Mouse (Mus musculus) neural tube, embryonic 13.5 days (tissue): ENCODE data around the gene Tpbg. TPM values are rescaled to one million over a fixed set of nuclear protein-coding genes. Genes with fewer than 3 reads are reported as not detected.

ENCODE experiments used
- ATAC-seq: fragments of 200-750 bp; cut with Nextera tagmentation; 2 replicates; pipeline ENCODE4 v1.8.0; 2017; ENCODE audit warnings: low read depth, mild to moderate bottlenecking, moderate TSS enrichment, moderate library complexity
- H3K27ac ChIP-seq: fragments of 300-500 bp; sonication (generic); replicated peaks from 2 replicates; pipeline ENCODE4 v1.5.1; 2015; ENCODE audit warnings: moderate library complexity, mild to moderate bottlenecking, inconsistent platforms
- H3K27me3 ChIP-seq: fragments of 300-500 bp; sonication (generic); 2 replicates; pipeline ENCODE4 v1.6.1; 2015; ENCODE audit warnings: mild to moderate bottlenecking, inconsistent platforms
- H3K36me3 ChIP-seq: fragments of 300-500 bp; sonication (generic); 2 replicates; pipeline ENCODE4 v1.6.1; 2015; ENCODE audit warnings: mild to moderate bottlenecking, inconsistent platforms
- H3K4me1 ChIP-seq: fragments of 300-500 bp; sonication (generic); replicated peaks from 2 replicates; pipeline ENCODE4 v1.6.1; 2015; ENCODE audit warnings: inconsistent platforms
- H3K4me2 ChIP-seq: fragments of 300-500 bp; sonication (generic); 2 replicates; pipeline ENCODE4 v1.6.1; 2015; ENCODE audit warnings: inconsistent platforms, mild to moderate bottlenecking, moderate library complexity
- H3K4me3 ChIP-seq: fragments of 300-500 bp; sonication (generic); 2 replicates; pipeline ENCODE4 v1.5.1; 2015; ENCODE audit warnings: mild to moderate bottlenecking, inconsistent platforms
- H3K9ac ChIP-seq: fragments of 300-500 bp; sonication (generic); 2 replicates; pipeline ENCODE4 v1.6.1; 2015; ENCODE audit warnings: moderate library complexity, mild to moderate bottlenecking, inconsistent platforms
- H3K9me3 ChIP-seq: fragments of 300-500 bp; sonication (generic); 2 replicates; pipeline ENCODE4 v1.6.1; 2016; ENCODE audit warnings: inconsistent platforms
- WGBS: fragments of 180-500 bp; shearing (Covaris S2); methylation state at CpG from one replicate; pipeline ENCODE4 v1.1.7; 2015; 5-methylcytosine and 5-hydroxymethylcytosine counted together
- polyA plus RNA-seq: library from polyadenylated mRNA; unstranded; fragments of >200 nt; fragmentation: Nextera tagmentation; extraction: Ambion mirVana; gene quantifications from 2 replicates; pipeline ENCODE4 v1.2.1, GENCODE M21; 2015

Tpbg gene
- polyA plus RNA-seq, 1 experiment from 2014 or later: 21.1 TPM

GRCm38 (mm10) chr9:85844647-85844983, 2.4 kb downstream of the Tpbg start:
- peak overlapping the region; percentile 95 for H3K4me2 ChIP-seq
- H3K9ac ChIP-seq: peak overlapping the region; percentile 83
- 0 out of 2 replicates have a peak overlapping the region, but pooled peaks have one; percentile 84 for H3K27ac ChIP-seq
- peak overlapping the region; percentile 76 for H3K4me3 ChIP-seq
- H3K4me1 ChIP-seq: peaks cover 33% of the 10 kb centered on the region
- 75% methylated on average over 9 of the region's 9 CpGs for WGBS
- peaks cover 11% of the 10 kb centered on the region for H3K27me3 ChIP-seq
- peaks cover 3% of the 10 kb centered on the region; the same call in 1 of the 2 replicates for H3K36me3 ChIP-seq
- no peak for ATAC-seq
- H3K9me3 ChIP-seq: no peaks in the 10 kb centered on the region

- WGBS: 51% methylated on average over 2 of the region's 2 CpGs
- Histone ChIP-seq H3K4me2 (peak overlapping the region; percentile 23; the same call in 1 of the 2 replicates), H3K4me3 (no peak overlapping the region)
Observed at GRCm38 (mm10) chr9:85846186-85846585, 4.0 kb downstream of the Tpbg start.

GRCm38 (mm10) chr9:85854780-85855179, 12.6 kb downstream of the Tpbg start:
- WGBS: 91% methylated on average over 4 of the region's 4 CpGs
- H3K4me2 ChIP-seq: no peak overlapping the region
- H3K4me1 ChIP-seq: no peaks in the 10 kb centered on the region
- H3K9me3 ChIP-seq: no peaks in the 10 kb centered on the region
- H3K4me3 ChIP-seq: no peak overlapping the region
- H3K27me3 ChIP-seq: no peaks in the 10 kb centered on the region
- H3K36me3 ChIP-seq: no peaks in the 10 kb centered on the region
- no peak overlapping the region for H3K9ac ChIP-seq
- no peak for ATAC-seq
- H3K27ac ChIP-seq: no peak overlapping the region

More at GRCm38 (mm10) chr9:85846186-85846585, 4.0 kb downstream of the Tpbg start:
- Histone ChIP-seq H3K9ac (no peak overlapping the region), H3K9me3 (no peaks in the 10 kb centered on the region), H3K36me3 (peaks cover 3% of the 10 kb centered on the region; the same call in 1 of the 2 replicates), H3K4me1 (peaks cover 33% of the 10 kb centered on the region), H3K27ac (no peak overlapping the region), H3K27me3 (no peaks in the 10 kb centered on the region)
- no peak for ATAC-seq

- Histone ChIP-seq H3K4me1 (no peaks in the 10 kb centered on the region), H3K9ac (no peak overlapping the region), H3K4me2 (no peak overlapping the region), H3K27me3 (no peaks in the 10 kb centered on the region), H3K4me3 (no peak overlapping the region), H3K9me3 (no peaks in the 10 kb centered on the region), H3K36me3 (no peaks in the 10 kb centered on the region), H3K27ac (no peak overlapping the region)
- WGBS: 73% methylated on average over 6 of the region's 6 CpGs
- no peak for ATAC-seq
Observed at GRCm38 (mm10) chr9:85856511-85856910, 14.3 kb downstream of the Tpbg start.

DNA sequence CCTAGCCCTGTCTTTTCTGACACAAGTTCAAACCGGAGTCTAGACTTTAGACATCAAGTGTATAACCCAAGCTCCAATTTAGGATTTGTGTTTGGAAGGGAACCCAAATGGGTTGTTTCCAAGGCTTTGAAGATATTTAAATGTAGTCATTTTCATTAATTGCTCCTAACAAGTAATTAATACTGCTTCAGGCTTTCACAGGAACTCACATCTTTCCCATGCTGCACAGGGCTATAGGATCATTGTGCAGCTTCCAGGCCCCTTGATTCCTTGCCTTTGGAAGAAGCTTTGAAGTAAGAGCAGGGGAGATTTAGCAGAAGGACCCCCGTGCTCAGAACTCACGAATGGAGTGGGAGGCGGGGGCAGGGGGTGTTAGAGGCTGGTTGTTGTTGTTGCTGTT, 18.9 kb downstream of the Tpbg start:
- no peak overlapping the region for H3K4me3 ChIP-seq
- no peak overlapping the region for H3K27ac ChIP-seq
- no peak for ATAC-seq
- no peaks in the 10 kb centered on the region for H3K4me1 ChIP-seq
- H3K4me2 ChIP-seq: no peak overlapping the region
- no peak overlapping the region for H3K9ac ChIP-seq
- H3K9me3 ChIP-seq: no peaks in the 10 kb centered on the region
- 58% methylated on average over 4 of the region's 4 CpGs for WGBS
- no peaks in the 10 kb centered on the region for H3K36me3 ChIP-seq
- no peaks in the 10 kb centered on the region for H3K27me3 ChIP-seq

DNA sequence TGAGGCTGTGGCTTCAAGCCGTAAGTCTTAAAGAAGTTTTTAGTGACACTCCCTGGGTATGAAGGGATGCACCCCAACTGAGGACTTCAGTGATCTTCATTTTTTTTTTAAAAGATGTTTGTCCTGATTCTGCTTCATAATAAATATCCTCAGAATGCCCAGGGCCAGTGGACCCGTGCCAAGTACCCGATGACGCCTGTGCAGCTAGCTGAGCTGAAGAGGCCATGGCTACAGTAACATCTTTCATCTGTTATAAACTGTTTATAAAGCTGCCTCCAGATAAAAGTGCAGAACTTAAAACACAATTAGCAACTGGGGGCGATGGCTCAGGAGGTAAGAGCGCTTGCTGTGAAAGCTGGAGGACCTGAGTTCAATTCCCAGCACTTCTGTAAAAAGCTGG, 20.4 kb downstream of the Tpbg start:
- H3K4me2 ChIP-seq: no peak overlapping the region
- no peak for ATAC-seq
- no peak overlapping the region for H3K27ac ChIP-seq
- no peaks in the 10 kb centered on the region for H3K4me1 ChIP-seq
- no peaks in the 10 kb centered on the region for H3K9me3 ChIP-seq
- 80% methylated on average over 6 of the region's 6 CpGs for WGBS
- no peak overlapping the region for H3K4me3 ChIP-seq
- no peak overlapping the region for H3K9ac ChIP-seq
- H3K36me3 ChIP-seq: no peaks in the 10 kb centered on the region
- no peaks in the 10 kb centered on the region for H3K27me3 ChIP-seq

DNA sequence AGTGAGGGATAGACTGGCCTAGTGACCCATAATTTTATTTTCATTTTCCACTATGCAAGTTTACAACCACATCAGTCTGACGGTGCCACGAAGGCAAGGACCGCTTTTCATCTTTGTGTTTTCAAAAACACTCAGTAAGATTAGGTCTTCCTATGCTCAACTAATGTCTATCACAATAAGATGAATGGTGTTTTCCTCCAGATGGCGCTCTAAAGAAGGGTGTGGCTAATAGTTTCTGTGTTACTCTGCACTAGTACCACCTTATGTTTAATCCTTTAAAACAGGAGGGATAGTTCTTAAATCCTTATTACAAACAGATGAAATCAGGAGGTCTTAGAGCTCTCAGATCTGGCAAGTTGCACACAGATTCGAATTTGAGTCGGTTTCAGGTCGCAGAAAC, 30.7 kb downstream of the Tpbg start:
- no peaks in the 10 kb centered on the region for H3K4me1 ChIP-seq
- H3K36me3 ChIP-seq: no peaks in the 10 kb centered on the region
- no peak overlapping the region for H3K4me3 ChIP-seq
- H3K9ac ChIP-seq: no peak overlapping the region
- 83% methylated on average over 7 of the region's 7 CpGs for WGBS
- no peaks in the 10 kb centered on the region for H3K9me3 ChIP-seq
- no peak overlapping the region for H3K4me2 ChIP-seq
- no peaks in the 10 kb centered on the region for H3K27me3 ChIP-seq
- H3K27ac ChIP-seq: no peak overlapping the region
- ATAC-seq: no peak

GRCm38 (mm10) chr9:85893681-85894080, 51.5 kb downstream of the Tpbg start:
- no peak overlapping the region for H3K4me2 ChIP-seq
- no peak overlapping the region for H3K27ac ChIP-seq
- ATAC-seq: no peak

More at GRCm38 (mm10) chr9:85893681-85894080, 51.5 kb downstream of the Tpbg start:
- Histone ChIP-seq H3K27me3 (no peaks in the 10 kb centered on the region), H3K4me1 (no peaks in the 10 kb centered on the region), H3K9me3 (no peaks in the 10 kb centered on the region), H3K36me3 (no peaks in the 10 kb centered on the region), H3K9ac (no peak overlapping the region), H3K4me3 (no peak overlapping the region)
- 84% methylated on average over 5 of the region's 5 CpGs for WGBS

Other genes starting within 250 kb of the Tpbg start
- 24.5 and 29.6 TPM in 2 replicates for gene Ibtk, start 93.0 kb upstream of the Tpbg start, polyA plus RNA-seq